Mouse (Mus musculus): Measurements from ENCODE around the gene Cfap221.
A peak's percentile ranks its signal among the peaks of the same experiment; 100 is the strongest.

Gene Cfap221

GRCm38 (mm10) chr1:120006844-120007790, 10.1 kb upstream of the Cfap221 start, which contains the start of gene Sctr:
Sctr (plus strand) TSS chr1:120006894.
- DNase-seq (ENCODE audit: low spot score), result peak; percentile 75

GRCm38 (mm10) chr1:119997644-119998043, 610 bp upstream of the Cfap221 start:
- DNase-seq (ENCODE audit: low spot score), result peak; percentile 67

- DNase-seq (ENCODE audit: low spot score), result no peak
Measured at GRCm38 (mm10) chr1:119986555-119986954, 10.5 kb downstream of the Cfap221 start.

GRCm38 (mm10) chr1:119975141-119975540, 21.9 kb downstream of the Cfap221 start:
- no peak for DNase-seq (ENCODE audit: low spot score)

GRCm38 (mm10) chr1:119973117-119973516, 23.9 kb downstream of the Cfap221 start:
- DNase-seq (ENCODE audit: low spot score), result no peak

DNA sequence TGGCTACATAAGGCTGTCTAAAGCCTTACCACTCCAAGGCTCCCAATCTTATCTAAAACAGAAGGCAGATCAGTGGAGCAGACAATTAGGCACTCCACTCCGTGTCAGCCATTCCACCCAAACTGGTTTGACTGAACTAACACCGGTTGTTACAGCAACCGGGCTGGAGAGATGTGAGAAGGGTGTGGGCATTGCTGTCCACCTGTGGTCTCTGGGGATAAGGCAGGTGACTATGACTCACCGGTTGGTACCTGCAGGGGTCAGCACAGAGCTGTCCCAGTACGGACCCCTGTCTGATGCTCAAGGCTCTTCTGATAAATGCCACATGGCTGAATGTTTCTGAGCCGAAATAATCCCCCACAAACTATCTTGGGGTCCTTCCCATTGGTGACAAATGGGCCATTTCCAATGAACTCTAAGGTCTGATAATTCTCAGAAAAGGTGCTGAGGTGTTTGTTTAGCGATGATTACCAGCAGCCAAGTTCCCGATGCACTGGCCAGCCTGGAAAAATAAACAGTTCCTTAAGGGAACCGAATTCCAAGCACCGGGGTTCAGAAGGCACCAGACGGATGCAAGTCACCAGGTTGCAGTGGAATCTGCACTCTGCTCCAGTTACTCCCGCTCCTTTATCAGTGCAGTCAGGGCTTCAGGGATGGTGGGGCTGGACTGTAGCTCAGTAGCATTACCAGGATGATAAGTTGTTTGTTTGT, 31.1 kb downstream of the Cfap221 start:
- peak; percentile 4 for DNase-seq (ENCODE audit: low spot score)

DNA sequence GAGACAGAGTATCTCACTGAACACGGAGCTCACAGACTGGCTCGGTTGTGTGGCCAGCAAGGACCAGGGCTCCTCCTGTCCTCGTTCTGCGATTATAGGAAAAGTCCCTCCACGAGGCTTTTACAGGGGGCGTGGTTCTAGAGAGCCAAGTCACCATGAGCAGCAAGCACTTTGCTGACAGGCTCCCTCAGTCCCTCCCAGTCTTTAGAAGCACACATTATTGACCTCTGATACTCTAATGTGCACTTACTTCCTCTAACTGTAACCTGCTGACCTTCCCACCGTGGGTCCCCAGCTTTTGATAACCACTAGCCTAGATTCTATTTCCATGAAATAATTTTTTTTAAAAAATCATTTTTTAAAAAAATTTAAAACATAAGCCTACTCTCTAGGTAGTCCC, 37.1 kb downstream of the Cfap221 start:
- no peak for DNase-seq (ENCODE audit: low spot score)

DNA sequence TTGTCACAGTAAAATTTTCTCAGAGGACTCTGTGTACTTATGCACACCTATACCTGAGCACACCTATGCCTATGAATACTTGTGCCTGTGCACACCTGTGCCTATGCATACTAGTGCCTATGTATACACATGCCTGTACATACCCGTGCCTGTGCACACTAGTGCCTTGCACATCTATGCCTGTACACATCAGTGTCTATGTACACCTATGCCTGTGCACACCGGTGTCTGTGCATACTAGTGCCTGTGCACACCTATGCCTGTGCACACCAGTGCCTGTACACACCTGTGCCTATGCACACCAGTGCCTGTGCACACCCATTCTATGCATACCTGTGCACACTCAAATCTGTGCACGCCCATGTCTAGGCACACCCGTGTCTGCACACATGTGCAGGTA, 37.6 kb downstream of the Cfap221 start:
- no peak for DNase-seq (ENCODE audit: low spot score)

- no peak for DNase-seq (ENCODE audit: low spot score)
Measured at GRCm38 (mm10) chr1:119957716-119958222, 39.3 kb downstream of the Cfap221 start.

DNA sequence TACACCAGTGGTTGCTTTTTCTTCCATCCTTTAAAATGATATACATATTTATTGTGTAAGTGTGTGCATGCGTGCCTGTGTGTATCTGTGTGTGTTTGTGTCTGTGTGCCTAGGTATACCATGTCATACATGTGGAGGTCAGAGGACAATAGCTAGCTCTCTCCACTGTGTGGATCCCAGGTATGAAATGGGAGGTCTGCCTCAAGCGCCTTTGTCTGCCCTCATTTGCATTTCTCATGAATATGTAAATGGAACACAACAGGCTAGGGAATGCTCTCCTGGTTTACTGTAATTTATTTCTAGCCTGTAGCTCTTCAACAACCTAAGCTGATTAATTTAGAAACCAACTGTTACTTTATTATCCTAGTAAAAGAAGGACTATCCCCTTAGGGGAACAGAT, 42.4 kb downstream of the Cfap221 start:
- DNase-seq (ENCODE audit: low spot score), result no peak

- DNase-seq (ENCODE audit: low spot score), result no peak
Measured at GRCm38 (mm10) chr1:119953456-119953855, 43.6 kb downstream of the Cfap221 start.

DNA sequence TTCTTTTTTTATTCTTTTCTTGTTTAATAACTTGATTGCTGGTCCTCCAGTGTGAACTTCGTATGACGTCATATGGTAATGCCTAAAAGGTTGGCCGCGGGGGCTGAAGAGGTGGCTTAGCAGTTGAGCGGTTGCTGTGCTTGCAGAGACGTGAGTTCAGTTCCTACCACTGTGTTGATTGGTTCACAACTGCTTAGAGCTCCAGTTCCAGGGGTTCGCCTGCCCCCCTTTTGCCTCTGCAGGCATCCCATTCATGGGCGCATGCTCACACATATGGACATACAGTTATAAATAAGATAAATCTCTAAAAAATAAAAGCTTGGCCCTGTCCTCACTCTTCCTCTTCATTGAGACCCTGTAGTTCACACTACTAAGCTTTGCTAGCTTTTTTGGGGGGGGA, 46.9 kb downstream of the Cfap221 start:
- DNase-seq (ENCODE audit: low spot score), result no peak

DNA sequence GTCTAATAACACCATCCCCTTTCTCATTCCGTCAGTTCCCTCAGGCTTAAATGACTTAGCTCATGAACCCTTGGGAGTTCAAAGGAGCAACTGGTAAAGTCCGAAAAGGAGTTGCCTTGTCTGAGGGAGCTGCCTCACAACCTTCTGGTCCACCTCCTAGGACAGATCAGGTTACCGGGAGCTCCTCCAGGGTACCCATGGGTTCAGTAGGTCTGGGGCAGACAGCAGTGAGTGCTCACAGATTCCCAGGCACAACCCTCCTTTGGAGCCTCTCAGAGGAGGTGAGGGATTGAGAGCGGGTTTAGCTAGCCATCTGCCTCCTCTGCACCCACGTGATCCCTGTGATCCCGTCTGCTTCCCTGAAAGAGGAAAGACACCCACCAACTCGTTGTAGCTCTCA, 60.2 kb downstream of the Cfap221 start:
- peak; percentile 4 for DNase-seq (ENCODE audit: low spot score)

DNA sequence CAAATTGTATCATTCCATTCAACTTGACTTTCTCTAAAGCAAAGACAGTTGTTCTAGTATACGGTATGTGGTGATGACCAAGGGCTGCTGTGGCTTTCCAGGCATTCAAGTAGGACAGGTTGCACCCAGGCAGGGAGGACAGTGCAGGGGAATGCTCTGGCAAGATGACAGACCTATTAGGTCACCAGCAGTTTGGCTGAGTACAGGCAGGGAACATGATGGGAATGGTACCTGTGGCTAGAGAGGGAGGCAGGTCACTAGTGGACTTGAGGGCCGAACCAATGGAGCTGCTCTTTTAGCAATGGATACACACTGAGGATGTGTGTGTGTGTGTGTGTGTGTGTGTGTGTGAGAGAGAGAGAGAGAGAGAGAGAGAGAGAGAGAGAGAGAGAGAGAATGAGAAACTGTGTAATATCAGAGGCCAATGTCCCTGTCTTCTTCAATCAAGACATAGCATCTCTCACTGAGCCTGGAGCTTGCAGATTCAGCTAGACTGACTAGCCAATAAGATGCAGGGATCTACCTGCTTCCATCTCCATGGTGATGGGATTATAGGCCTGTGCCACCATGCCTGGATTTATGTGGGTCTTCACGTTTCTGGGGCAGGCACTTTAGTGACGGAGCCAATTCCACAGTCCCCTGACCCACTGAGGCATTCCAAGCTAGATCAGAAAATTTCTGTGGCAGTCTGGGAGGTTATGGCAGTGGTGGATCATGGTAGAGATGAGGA, 65.4 kb downstream of the Cfap221 start:
- DNase-seq (ENCODE audit: low spot score), result no peak

- peak; percentile 49 for DNase-seq (ENCODE audit: low spot score)
Measured at GRCm38 (mm10) chr1:119929715-119930114, 67.3 kb downstream of the Cfap221 start.

GRCm38 (mm10) chr1:119919299-119919698, 77.7 kb downstream of the Cfap221 start:
- peak; percentile 62 for DNase-seq (ENCODE audit: low spot score)

DNA sequence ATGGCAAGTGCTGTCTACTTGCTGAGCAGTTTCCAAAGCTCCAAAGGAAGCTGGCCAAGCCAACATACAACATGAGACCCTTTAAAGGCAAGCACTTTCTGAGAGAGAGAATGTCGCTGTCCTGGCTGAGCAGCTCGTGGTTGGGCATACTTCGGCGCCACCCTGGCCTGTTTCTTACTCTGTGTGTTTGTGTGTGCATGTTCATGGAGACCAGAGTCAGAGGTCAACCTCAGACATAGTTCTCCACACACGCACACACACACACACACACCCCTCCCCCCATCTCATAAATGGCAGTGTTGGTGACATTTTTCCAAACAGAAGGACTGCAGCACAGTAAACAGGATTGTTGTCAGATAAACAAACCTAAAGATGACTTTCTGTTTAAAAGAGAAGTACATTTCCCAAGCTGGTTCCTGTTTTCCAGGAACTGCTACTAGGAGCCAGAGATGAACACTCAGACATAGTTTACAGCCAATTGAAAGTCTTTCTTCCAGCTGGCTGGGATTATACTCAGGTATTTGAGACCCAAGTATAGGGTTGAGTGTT, 80.1 kb downstream of the Cfap221 start:
- no peak for DNase-seq (ENCODE audit: low spot score)

DNA sequence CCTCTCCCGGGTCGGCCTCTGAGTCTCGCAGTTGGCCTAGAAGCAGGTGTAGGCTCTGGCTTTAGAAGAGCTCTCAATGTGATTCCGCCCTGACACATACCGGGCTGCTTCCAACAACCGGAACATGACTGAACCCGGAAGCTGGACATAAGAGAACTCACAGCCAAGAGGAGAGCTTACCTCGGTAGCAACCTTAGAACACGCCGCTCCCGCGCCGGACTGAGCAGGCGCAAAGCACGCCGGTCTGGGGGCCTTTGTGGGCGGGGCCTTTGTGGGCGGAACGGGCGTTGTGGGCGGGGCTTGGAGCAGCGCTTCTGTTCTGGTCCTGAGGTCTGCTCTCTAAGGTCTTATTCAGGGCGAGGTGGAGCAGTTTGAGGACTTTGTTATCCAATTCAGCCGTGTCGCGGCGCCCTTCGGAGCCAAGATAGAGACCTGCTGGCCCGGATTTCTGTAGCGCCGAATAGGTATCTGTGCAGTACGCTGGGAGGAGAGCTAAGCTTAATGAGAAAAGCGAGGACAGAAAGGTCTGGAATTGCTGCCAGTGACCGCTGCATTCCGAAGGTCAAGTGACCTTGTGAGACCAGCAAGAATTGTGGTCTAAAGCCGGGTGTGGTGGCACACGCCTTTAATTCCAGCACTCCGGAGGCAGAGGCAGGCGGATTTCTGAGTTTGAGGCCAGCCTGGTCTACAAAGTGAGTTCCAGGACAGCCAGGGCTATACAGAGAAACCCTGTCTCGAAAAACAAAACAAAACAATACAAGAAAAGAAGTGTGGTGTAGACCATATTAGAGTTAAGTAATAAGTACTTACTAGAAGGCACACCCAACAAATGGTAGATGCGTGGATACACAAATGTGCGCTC, 83.8 kb downstream of the Cfap221 start, which contains the start of gene Tmem177:
Tmem177 (minus strand) TSS at position 256 of the 862 bp plus-strand sequence.
- DNase-seq (ENCODE audit: low spot score), result peak; percentile 96

- DNase-seq (ENCODE audit: low spot score), result no peak
Measured at GRCm38 (mm10) chr1:119907206-119907748, 89.8 kb downstream of the Cfap221 start.

GRCm38 (mm10) chr1:119903231-119903620, 93.8 kb downstream of the Cfap221 start:
- DNase-seq (ENCODE audit: low spot score), result no peak

Measured in retina, embryonic 14.5 days (tissue).